Mouse (Mus musculus) thymus, postnatal 10 days (tissue): Measurements from ENCODE around the gene Rasal1.

Experiments used
- DNase-seq, 2 experiments: peaks; one replicate each; pipeline ENCODE4 v3.0.0; 2021; ENCODE audit warnings: low spot score in 2 of 2

The Rasal1 gene

DNA sequence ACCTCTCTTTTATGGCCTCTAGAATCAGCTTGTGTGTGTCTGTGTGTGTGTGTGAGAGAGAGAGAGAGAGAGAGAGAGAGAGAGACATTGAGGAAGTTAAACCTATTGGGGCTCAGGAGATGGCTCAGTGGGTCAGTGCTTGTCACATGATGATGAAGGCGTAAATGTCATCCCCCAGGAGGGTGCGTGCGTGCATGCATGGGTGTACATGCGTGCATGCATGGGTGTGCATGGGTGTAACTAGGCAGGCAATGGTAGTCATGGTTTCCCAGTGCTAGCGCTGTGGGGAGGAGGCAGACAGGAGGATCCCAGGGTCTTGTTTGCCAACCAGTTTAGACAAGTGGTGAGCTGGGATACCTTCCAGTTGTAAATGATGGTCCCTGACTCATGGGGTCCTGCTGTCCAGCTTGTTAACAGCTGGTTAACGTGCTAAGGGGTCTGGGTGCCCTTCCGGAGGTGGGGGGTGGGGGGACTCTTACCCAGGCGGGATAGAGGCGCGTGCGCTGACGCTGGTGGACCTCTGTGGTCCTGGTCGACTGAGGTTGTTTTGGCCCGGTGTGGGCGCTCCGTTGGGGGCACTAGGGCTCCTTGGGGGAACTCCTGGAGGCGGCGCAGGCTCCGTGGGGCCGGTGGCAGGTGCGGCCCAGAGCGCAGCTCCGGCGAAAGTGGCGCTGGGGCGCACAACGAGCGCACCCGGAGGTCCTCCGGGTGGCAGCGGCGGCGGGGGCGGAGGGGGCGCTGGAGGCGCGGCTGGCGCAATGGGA is 45.5 kb downstream of the Rasal1 start:
- no peak for DNase-seq

DNA sequence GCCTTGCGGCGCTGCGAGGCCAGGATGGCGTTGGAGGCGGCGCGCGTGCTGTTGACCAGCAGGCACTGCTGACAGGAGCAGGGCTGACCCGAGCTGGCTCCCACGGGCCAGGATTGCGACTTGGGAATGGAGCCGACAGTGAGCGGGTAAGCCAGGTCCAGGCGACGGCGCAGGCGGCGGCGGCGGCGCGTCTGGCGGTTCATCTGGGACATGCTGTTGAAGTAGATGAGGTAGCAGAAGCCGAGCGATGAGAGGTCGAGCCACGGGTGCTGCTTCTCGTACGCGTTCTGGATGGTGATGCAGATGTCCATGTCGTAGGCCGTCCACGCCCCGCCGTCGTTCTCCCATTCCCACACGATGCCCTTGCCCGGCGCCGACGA is 46.1 kb downstream of the Rasal1 start:
- no peak for DNase-seq

DNA sequence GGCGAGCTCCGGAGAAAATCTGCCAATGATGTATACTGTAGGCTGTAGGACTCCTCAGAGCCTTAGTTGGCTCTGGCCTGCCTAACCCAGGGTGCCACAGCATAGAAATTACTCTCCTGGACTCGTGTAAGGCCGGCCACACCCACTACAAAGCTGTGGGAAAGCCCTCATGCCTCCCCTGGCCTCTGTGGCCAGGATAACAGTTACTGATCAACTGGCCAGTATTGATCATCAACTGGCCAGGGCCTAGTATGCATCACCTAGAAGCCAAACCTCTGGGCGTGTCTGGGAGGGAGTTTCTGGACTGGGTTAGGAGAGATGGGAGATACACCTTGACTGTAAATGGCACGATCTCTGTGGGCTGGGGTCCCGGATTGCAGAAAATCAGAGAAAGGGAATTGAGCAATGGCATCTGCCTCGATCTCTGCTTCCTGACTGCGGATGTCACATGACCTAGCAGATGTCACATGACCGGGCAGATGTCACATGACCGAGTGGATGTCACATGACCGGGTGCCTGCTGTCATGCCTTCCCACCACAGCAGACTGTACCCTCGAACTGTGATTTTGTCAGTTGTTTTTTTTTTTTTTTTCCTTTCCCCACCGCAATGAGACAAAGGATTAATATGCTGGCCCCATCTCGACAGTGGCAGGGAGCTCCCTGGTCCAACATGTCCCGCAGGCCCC is 47.6 kb downstream of the Rasal1 start:
- DNase-seq = no peak

DNA sequence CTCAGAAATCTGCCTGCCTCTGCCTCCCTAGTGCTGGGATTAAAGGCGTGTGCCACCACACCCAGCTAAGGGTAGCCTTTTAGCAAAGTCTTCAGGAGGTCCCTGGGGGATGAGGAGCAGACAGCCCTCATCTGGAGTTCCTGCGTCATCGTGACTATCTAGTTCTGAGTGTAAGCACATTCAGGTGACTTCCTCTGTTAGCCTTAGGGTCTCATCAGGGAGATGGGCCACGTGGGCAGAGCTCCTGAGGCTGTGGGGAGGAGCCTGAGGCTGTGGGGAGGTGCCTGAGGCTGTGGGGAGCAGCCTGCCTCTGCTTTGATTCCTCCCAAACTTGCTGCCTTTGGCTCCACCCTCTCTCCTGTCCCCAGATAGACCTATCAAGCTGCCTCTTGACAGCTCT is 48.3 kb downstream of the Rasal1 start:
- no peak for DNase-seq

DNA sequence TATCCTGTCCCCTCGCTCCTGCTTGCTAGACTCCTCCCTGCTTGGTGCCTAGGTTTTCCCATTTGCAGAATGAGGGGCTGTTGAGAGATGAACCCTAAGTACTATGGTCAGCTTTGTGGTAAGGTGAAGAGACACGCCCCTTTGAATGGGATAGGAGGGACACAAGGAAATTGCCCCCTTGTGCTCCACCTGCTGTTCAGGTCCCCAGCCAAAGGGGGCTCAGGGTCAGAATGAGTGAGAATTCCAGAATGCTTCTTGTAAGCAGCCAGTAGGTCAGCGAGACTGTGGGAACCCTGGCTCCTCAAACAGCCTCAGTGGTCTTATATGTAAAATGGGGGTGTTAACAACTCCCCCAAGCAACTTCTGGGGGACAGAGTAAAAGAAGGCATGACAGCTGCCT is 49.6 kb downstream of the Rasal1 start:
- no peak for DNase-seq

DNA sequence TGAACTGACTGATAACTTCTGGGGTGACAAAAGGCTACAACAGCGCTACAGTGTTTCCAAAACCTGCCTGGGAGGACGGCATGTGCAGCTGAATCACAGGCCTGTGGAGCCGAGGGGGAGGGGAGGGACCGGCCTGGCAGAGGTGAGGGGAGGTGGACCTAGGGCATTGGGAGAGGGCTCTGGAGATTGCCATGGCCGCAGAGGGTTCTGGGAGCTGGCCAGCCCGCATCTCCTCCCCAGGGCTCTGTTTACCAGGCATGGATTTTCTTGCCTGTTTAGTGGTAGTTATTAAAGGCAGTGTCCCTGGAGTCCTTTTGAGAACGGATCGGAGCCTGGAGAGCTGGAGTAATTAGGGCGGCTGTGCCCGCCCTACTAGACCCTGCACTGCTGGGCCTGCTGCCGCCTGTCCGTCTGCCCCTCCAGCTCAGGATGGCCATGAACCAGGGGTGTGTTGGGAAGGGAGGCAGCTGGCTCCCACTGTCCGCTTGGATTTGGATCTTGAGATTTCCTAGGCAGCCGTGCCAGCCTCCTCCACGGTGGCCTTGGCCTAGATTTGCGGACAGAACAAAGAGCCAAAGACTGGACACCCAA is 50.3 kb downstream of the Rasal1 start:
- DNase-seq = no peak

DNA sequence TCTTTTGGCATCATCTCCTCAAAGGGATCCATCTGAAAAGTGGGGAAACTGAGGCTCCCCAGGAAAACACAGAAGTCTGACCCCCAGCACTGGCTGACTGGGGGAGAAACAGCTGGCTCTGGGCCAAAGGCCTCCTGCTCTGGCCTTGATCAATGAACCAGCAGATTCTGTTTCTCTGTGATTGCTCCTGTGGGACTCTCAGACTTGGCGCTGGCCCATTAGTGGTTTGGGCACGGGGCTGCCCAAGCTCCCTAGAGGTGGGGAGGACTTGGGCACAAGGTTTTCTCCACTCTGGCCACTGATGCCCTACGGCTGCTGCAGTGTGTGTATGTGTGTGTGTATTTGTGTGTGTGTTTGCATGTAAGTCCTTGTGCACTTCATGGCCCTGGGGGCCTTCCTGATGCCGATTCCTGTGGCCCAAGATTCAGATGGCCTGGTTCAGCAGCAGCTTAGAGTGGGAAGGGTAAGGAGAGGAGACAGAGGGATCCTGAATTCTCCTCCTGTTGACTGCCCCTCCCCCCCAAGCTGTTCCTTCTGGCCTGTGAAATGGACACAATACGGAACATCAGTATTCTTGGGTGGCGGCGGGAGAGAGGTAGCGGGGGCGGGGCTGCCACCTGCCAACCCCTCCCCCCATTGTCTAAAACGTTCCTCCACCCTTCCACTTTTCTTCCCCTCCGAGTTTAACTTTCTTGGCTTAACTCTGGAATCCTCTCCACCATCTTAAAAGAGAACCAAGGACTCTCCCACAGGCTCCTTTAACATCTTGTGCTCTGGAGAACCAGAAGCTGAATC is 52.6 kb downstream of the Rasal1 start:
- DNase-seq = no peak

DNA sequence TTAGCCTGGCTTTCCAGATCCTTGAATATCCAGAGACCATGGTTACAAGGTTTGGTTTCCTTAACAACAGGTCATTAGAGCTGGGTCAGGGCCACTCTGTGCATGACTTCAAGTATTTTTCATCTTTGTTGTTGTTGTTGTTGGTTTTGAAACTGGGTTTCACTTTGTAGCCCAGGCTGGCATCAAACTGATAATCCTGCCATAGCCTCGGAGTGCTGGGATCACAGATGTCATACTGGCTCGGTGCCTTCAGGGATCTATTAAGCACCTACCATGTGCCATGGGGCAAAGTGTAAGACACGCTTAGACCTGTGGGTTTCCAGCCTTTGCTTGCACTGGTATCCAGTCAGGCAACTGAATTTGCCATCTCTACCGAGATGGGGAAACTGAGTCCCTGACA is 53.8 kb downstream of the Rasal1 start:
- DNase-seq = no peak

DNA sequence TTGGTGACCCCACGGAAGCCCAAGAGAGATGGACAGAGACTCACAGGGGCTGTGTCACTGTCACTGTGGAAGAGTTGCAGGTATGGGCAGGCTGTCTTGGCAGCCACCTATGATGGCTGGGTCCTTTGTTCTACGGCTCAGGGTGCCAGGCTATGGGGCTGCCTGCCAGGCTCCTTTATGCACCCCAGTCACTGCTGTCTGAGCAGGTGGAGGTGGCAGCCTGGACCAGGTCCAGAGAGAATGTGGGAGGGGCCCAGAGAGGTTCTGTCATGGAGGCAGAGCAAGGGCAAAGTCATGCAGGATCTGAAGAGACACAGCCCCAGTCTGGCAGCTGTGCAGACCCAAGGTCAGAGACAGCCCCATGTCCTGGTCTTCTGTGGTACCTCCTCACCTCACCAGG is 54.4 kb downstream of the Rasal1 start:
- no peak for DNase-seq

DNA sequence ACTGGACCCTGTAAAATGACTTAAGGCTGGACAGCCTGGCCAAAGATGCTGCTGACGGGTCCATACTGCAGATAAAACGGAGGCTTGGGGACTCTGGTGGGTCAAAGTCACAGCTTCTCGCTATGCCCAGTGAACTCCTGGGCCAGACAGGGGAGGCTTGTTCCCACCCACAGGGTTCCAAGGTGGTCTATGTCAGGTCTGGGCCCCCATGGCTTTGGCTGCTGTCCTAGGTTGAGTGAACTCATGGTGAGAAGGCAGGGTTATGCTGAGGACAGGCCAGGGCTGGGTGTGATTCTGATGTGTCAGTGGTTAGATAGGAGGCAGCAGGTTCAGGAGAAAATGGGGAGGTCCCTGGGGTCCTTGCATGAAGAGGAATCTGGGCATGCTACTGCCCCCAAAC is 55.0 kb downstream of the Rasal1 start:
- DNase-seq = no peak

DNA sequence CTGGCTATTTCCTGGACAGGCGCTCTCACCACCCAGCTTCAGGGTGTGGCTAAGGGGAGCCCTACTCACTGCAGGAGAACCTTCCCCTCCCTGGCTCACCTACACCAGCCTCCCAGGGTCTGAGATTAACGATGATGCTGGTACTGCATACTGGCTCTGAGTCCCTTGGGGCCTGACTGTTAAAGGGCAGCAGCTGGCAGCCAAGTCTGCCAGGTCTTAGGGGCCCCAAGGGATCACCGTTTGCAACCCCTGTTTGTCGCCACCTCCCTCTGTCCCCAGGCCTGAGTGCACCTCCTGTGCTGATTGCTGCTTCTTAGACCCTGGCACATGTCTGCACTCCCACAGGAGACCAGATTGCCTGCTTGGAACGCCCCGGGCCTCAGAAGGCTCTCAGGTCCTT is 55.8 kb downstream of the Rasal1 start:
- DNase-seq = no peak

DNA sequence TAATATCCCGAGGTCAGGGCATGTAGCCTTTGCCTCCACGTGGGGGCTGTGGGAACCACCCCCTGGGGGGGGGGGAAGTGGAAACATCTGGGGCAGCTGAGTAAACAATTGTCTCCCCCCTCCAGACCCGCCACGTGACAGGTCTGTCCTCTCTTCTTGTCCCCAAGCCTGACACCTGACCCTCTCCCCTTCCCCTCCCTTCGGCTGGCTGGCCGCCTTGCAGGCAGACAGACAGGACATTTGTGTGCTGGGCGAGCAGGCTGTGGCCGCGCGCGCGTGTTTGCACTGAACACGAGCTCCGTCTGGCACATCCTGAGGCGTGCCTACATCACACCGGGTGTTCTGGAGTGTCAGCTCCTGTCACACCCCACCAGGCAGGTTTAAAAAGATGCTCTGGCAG is 57.9 kb downstream of the Rasal1 start:
- DNase-seq = no peak

DNA sequence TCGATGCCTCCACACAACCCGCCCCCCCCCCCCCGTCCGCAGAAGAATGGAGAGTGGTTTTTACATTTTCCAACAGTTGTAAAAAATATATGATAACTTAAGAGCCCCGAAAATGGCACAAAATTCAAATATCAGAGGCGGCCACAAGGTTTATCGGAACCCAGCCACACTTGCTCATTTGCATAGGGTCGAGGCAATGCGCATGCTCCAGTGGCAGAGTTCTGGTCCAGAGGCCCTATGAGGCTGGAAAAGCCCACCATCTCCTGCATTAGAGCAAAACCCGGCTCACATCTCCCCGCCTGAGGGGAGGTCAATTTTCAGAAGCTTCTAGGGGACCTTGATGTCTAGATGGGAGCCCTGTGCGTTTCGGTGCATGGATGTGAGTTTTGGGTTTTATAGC is 58.4 kb downstream of the Rasal1 start:
- no peak for DNase-seq

DNA sequence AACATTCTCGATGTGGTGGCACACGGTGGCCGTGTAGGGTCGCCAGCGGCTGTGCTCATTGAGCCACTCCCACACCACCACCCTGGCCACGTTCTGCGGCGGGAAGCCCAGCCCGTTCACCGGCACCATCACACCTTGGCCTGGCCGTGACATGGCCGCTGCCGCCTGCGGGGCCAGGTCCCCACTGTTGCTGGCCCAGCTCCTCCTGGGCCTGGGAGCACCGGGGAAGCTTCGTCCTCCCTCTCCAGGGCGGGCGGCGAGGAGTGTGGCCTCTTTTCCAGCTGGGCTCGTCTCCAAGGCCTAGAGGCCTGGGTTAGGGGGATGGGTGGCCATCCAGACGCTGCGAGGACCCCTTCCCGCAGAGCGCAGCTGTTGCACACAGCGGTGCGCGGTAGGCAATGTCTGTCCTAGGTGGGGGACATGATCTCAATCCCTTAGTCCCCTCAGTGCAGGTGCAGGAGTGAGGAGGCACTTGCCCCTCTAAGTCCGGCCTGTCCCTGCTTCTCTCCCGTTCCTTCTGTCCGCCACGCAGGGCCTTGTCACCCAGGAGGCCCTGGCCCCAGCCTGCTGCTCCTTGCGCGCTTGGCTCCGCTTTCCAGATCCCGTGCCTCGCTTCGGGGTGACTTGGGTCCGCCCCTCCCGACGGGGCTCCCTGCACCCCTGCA is 61.7 kb downstream of the Rasal1 start:
- DNase-seq = peak in 1 of 2 experiments; percentile 24

DNA sequence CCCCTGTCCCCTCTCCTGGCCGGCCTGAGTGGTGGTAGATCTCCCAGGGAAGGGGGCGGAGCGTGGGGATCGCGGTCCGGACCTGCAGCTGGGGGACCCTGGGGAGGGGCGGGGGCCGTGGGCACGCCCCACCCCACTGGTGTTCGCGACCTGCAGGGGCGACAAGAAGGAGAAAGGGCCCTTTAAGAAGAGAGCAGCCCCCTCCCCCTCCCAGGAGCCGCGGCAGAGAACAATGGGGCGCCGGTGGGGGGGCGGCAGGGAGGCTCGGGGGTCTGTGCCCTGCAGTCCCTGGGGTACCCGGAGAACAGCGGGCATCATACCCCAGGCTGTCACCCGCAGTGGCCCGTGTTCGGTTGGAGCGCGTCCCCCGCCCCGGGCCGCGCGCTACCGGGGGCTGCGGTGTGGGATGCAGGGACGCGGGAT is 62.2 kb downstream of the Rasal1 start:
- DNase-seq = no peak

DNA sequence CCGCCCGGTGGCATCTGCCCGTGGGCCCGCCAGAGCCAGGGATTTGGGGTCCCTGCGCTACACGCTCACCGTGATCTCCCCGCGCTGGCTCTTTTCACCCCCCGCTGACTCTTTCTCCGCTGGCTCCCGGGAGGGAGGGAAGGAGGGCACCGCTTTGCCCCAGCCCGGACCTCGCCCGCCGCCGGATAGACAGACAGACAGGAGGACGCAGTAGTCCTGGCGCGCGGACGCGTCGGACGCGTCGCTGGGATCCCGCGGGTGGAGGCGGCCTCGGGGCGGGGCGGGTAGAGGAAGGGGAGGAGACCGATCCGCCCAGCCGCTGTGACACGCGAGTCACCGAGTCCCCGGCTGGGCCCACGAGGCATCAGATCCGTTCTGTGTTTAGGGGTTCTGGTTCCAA is 62.8 kb downstream of the Rasal1 start:
- DNase-seq = peak; percentile 47 to 64

DNA sequence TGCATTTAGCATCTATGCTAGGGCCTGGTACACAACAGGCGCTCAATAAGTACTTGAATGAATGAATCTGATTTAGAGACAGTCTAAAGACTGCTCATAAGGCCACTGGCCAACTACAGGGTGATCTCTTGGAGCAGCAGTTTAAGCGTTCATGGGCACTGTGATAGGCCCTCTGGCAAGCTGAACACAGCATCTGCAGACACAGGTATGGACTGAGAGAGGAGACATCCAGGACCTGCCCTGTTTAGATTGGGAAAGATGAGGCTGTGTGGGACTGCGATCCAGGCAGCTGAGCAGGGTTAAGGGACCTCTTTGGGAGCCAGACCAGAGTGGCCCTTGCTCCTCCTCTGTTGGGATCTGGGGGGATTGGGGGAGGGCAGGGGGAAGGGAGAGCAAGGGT is 63.2 kb downstream of the Rasal1 start, which contains the start of gene Dtx1:
Gene Dtx1, minus strand, starts transcription at position 101 of the 400 bp plus-strand sequence.
- no peak for DNase-seq

DNA sequence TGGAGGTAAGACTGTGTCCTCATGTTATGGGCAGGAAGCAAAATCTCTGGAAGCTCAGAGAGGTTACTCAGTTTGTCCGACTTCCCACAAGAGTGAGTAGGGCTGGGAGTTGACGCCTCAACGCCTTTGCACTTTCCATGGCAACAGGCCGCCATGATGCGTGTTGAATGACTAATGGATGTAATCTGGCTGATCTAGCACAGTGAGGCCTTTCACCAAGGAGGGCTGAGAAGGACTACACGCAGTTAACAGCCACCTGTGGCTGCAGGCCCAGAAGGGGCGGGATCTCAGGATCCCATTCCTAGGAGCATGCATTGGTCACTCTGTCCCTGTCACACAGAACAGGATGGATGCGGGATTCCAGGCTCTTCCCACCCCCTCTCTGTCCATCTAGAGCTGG is 64.1 kb downstream of the Rasal1 start:
- no peak for DNase-seq

DNA sequence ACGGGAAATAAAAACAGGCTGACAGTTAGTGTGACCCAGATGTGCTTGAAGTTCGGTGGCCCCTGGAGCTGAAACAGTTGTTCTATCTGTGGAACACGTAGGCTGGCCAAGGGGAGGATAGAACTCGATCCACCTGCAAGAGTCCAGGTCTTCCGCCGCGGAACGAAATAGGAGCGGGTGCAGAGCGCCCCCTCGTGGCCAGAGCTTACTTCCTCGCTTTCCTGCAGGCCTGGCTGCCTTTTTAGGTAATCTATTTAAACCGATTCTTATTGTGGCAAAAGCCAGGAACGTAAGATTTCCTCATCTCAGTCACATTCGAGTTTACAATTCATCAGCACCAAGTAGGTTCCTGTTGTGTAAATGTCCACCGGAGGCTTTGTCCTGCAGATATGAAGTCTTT is 65.7 kb downstream of the Rasal1 start:
- DNase-seq = peak; percentile 69 to 90

DNA sequence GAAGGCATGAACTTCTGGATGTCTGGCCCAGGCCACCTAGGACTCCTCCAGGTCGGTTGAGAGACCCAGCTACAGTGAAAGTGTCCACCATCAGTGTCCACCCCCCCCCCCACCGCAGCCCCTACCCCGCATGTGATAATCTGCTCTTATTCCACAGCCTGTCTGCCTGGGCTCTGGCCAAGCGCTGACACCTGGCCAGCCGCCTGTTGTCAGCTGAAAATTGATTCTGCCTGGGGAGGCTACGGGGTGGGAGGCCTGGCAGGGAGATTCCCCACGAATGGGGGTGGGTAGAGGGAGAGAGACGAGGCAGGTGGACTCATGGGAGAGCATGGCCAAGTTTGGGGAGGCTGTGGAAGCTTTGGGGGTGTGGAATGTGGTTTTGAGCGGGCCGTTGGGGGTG is 68.5 kb downstream of the Rasal1 start:
- DNase-seq = no peak

DNA sequence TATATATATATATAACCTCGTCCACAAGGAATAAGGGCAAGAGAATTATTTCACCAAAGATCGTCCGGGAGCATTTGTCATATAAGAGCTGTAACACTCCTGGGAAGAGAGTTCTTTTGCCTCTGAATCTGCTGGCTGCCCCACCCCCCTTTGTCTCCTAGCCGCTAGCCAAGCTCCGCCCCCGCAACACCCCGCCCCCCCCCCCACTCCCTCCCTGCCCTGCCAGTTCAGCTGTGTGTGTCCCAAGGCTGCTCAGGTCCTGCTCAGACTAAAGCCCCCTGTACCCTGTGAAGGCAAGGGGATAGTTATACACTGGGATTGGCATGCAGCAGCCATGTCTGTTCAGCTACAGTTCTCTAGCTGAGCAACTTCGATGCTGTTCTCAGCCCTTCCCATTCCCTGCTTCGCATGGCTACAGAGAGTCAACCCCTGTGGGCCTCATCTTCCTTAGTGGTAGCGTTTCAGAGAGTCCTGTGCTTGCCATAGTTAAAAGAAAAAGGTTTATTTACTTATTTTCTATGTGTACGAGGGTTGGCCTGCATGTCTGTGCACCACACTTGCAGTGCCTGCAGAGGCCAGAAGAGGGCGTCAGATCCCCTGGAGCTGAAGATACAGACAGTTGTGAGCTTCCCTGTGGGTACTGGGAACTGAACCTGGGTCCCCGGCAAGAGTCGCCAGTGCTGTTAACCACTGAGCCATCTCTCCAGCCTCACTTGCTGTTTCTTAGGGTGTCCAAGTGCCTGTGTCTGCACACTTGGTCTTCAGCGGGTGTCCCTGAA is 70.2 kb downstream of the Rasal1 start:
- no peak for DNase-seq
